Mouse (Mus musculus) limb, embryonic 12.5 days (tissue): ENCODE measurements at regions not wholly inside any gene's neighbourhood (a gene's known extent, or its start where the extent isn't known, plus 50 kb on each side); places are given as distances from the start of the nearest gene placed in this dataset.

Source experiments
- ATAC-seq: fragments of 200-750 bp; cut with Nextera tagmentation; 2 replicates; pipeline ENCODE4 v1.8.0; 2017; ENCODE audit warnings: low read depth, moderate TSS enrichment; ENCODE audit not compliant: insufficient number of reproducible peaks, insufficient read depth, low FRiP score, low TSS enrichment
- H3K27ac ChIP-seq: fragments of 300-500 bp; sonication (generic); 2 replicates; pipeline ENCODE4 v1.5.1; 2016; ENCODE audit warnings: mild to moderate bottlenecking, moderate library complexity
- H3K27me3 ChIP-seq: fragments of 300-500 bp; sonication (generic); 2 replicates; pipeline ENCODE4 v1.6.1; 2016; ENCODE audit warnings: mild to moderate bottlenecking, moderate library complexity
- H3K36me3 ChIP-seq: fragments of 300-500 bp; sonication (generic); 2 replicates; pipeline ENCODE4 v1.6.1; 2016; ENCODE audit warnings: mild to moderate bottlenecking, moderate library complexity
- H3K4me1 ChIP-seq: fragments of 300-500 bp; sonication (generic); replicated peaks from 2 replicates; pipeline ENCODE4 v1.6.1; 2016
- H3K4me2 ChIP-seq: fragments of 300-500 bp; sonication (generic); 2 replicates; pipeline ENCODE4 v1.6.1; 2016; ENCODE audit warnings: mild to moderate bottlenecking, moderate library complexity
- H3K4me3 ChIP-seq: fragments of 300-500 bp; sonication (generic); replicated peaks from 2 replicates; pipeline ENCODE4 v1.5.1; 2016; ENCODE audit warnings: mild to moderate bottlenecking
- H3K9ac ChIP-seq: fragments of 300-500 bp; sonication (generic); replicated peaks from 2 replicates; pipeline ENCODE4 v1.6.1; 2016; ENCODE audit warnings: mild to moderate bottlenecking, moderate library complexity
- H3K9me3 ChIP-seq: fragments of 300-500 bp; sonication (generic); 2 replicates; pipeline ENCODE4 v1.6.1; 2016; ENCODE audit warnings: mild to moderate bottlenecking, moderate library complexity
- WGBS: fragments of 180-500 bp; shearing (Covaris S2); methylation state at CpG from one replicate; pipeline ENCODE4 v1.1.7; 2016; 5-methylcytosine and 5-hydroxymethylcytosine counted together

GRCm38 (mm10) chr19:55985518-55985917 lies 243.9 kb downstream of the Tcf7l2 start:
- Histone ChIP-seq H3K27ac (peak overlapping the region; percentile 9; the same call in 1 of the 2 replicates), H3K36me3 (no peaks in the 10 kb centered on the region), H3K9ac (0 out of 2 replicates have a peak overlapping the region, but pooled peaks have one; percentile 32), H3K4me3 (no peak overlapping the region), H3K27me3 (peaks cover 3% of the 10 kb centered on the region; the same call in 1 of the 2 replicates), H3K4me2 (no peak overlapping the region), H3K9me3 (peaks cover 4% of the 10 kb centered on the region; the same call in 1 of the 2 replicates), H3K4me1 (peaks cover 7% of the 10 kb centered on the region)
- ATAC-seq, result peak; percentile 56; the same call in 1 of the 2 replicates
- 50% methylated on average over 4 of the region's 4 CpGs for WGBS

GRCm38 (mm10) chr19:55991791-55992726 lies 250.4 kb downstream of the Tcf7l2 start:
- Histone ChIP-seq H3K9ac (no peak overlapping the region), H3K27ac (no peak overlapping the region; the same call in 1 of the 2 replicates), H3K4me3 (no peak overlapping the region), H3K27me3 (peaks cover 3% of the 10 kb centered on the region; the same call in 1 of the 2 replicates), H3K4me1 (peaks cover 11% of the 10 kb centered on the region; the same call in 1 of the 2 replicates), H3K4me2 (no peak overlapping the region), H3K9me3 (no peaks in the 10 kb centered on the region), H3K36me3 (no peaks in the 10 kb centered on the region)
- no peak for ATAC-seq
- WGBS, result 71% methylated on average over 21 of the region's 21 CpGs

GRCm38 (mm10) chr19:55992727-55993066 lies 251.1 kb downstream of the Tcf7l2 start:
- H3K36me3 ChIP-seq, result no peaks in the 10 kb centered on the region
- H3K4me1 ChIP-seq, result peaks cover 11% of the 10 kb centered on the region; the same call in 1 of the 2 replicates
- no peaks in the 10 kb centered on the region for H3K9me3 ChIP-seq
- no peak overlapping the region for H3K4me3 ChIP-seq
- no peak overlapping the region for H3K9ac ChIP-seq
- WGBS, result 44% methylated on average over 5 of the region's 5 CpGs
- no peak overlapping the region; the same call in 1 of the 2 replicates for H3K27ac ChIP-seq
- ATAC-seq, result no peak
- no peak overlapping the region for H3K4me2 ChIP-seq
- H3K27me3 ChIP-seq, result peaks cover 3% of the 10 kb centered on the region; the same call in 1 of the 2 replicates

GRCm38 (mm10) chr19:55995721-55996120 lies 254.1 kb downstream of the Tcf7l2 start:
- Histone ChIP-seq H3K36me3 (no peaks in the 10 kb centered on the region), H3K9me3 (no peaks in the 10 kb centered on the region), H3K4me2 (no peak overlapping the region), H3K27ac (no peak overlapping the region), H3K27me3 (no peaks in the 10 kb centered on the region; the same call in 1 of the 2 replicates), H3K4me1 (peaks cover 33% of the 10 kb centered on the region), H3K4me3 (no peak overlapping the region), H3K9ac (no peak overlapping the region)
- no peak for ATAC-seq
- WGBS, result 81% methylated on average over 2 of the region's 2 CpGs

- Histone ChIP-seq H3K9ac (no peak overlapping the region), H3K9me3 (no peaks in the 10 kb centered on the region), H3K36me3 (no peaks in the 10 kb centered on the region), H3K4me1 (peaks cover 26% of the 10 kb centered on the region), H3K4me2 (no peak overlapping the region), H3K4me3 (no peak overlapping the region), H3K27ac (no peak overlapping the region), H3K27me3 (no peaks in the 10 kb centered on the region)
- 49% methylated on average over 15 of the region's 15 CpGs for WGBS
- no peak for ATAC-seq
Measured at GRCm38 (mm10) chr19:55998454-55999180, 257.0 kb downstream of the Tcf7l2 start.

GRCm38 (mm10) chr19:55999409-55999808 lies 257.8 kb downstream of the Tcf7l2 start:
- no peaks in the 10 kb centered on the region for H3K9me3 ChIP-seq
- WGBS, result 65% methylated on average over 3 of the region's 3 CpGs

GRCm38 (mm10) chr19:56001428-56001827 lies 259.8 kb downstream of the Tcf7l2 start:
- no peak overlapping the region for H3K9ac ChIP-seq
- H3K36me3 ChIP-seq, result no peaks in the 10 kb centered on the region
- ATAC-seq, result no peak
- H3K4me1 ChIP-seq, result peaks cover 45% of the 10 kb centered on the region
- H3K9me3 ChIP-seq, result no peaks in the 10 kb centered on the region
- no peaks in the 10 kb centered on the region for H3K27me3 ChIP-seq
- no peak overlapping the region for H3K4me2 ChIP-seq
- H3K27ac ChIP-seq, result no peak overlapping the region
- WGBS, result 82% methylated on average over 3 of the region's 3 CpGs
- H3K4me3 ChIP-seq, result no peak overlapping the region

More at GRCm38 (mm10) chr19:55999409-55999808, 257.8 kb downstream of the Tcf7l2 start:
- Histone ChIP-seq H3K4me1 (peaks cover 30% of the 10 kb centered on the region), H3K4me3 (no peak overlapping the region), H3K4me2 (no peak overlapping the region), H3K9ac (no peak overlapping the region), H3K27me3 (no peaks in the 10 kb centered on the region), H3K27ac (no peak overlapping the region), H3K36me3 (no peaks in the 10 kb centered on the region)
- no peak for ATAC-seq

- H3K27ac ChIP-seq, result peak overlapping the region; percentile 23; the same call in 1 of the 2 replicates
- H3K4me3 ChIP-seq, result no peak overlapping the region
- 0 out of 2 replicates have a peak, but pooled peaks cover 3% of the 10 kb centered on the region for H3K27me3 ChIP-seq
- H3K9me3 ChIP-seq, result no peaks in the 10 kb centered on the region
- no peak overlapping the region for H3K9ac ChIP-seq
- H3K4me2 ChIP-seq, result no peak overlapping the region
- ATAC-seq, result no peak
- H3K36me3 ChIP-seq, result no peaks in the 10 kb centered on the region
- 62% methylated on average over 6 of the region's 6 CpGs for WGBS
- peaks cover 26% of the 10 kb centered on the region for H3K4me1 ChIP-seq
Measured at GRCm38 (mm10) chr19:56005886-56006285, 264.3 kb downstream of the Tcf7l2 start.

- Histone ChIP-seq H3K9me3 (no peaks in the 10 kb centered on the region), H3K4me2 (no peak overlapping the region), H3K4me1 (peaks cover 26% of the 10 kb centered on the region), H3K4me3 (no peak overlapping the region), H3K36me3 (no peaks in the 10 kb centered on the region), H3K27ac (no peak overlapping the region), H3K27me3 (peaks cover 8% of the 10 kb centered on the region; the same call in 1 of the 2 replicates), H3K9ac (no peak overlapping the region)
- WGBS, result 98% methylated on average over 5 of the region's 5 CpGs
- no peak for ATAC-seq
Measured at GRCm38 (mm10) chr19:56007433-56007832, 265.8 kb downstream of the Tcf7l2 start.

- H3K27me3 ChIP-seq, result peaks cover 16% of the 10 kb centered on the region
- WGBS, result 92% methylated on average over 7 of the region's 7 CpGs
- no peak overlapping the region for H3K27ac ChIP-seq
- H3K4me1 ChIP-seq, result peaks cover 22% of the 10 kb centered on the region
- ATAC-seq, result no peak
- H3K36me3 ChIP-seq, result no peaks in the 10 kb centered on the region
- H3K9me3 ChIP-seq, result no peaks in the 10 kb centered on the region
- H3K4me3 ChIP-seq, result no peak overlapping the region
- H3K4me2 ChIP-seq, result no peak overlapping the region
- no peak overlapping the region for H3K9ac ChIP-seq
Measured at GRCm38 (mm10) chr19:56010766-56011165, 269.1 kb downstream of the Tcf7l2 start.

GRCm38 (mm10) chr19:56011292-56011691 lies 269.7 kb downstream of the Tcf7l2 start:
- H3K27ac ChIP-seq, result no peak overlapping the region
- peaks cover 16% of the 10 kb centered on the region for H3K27me3 ChIP-seq
- H3K36me3 ChIP-seq, result no peaks in the 10 kb centered on the region
- no peak overlapping the region for H3K4me2 ChIP-seq
- H3K9ac ChIP-seq, result no peak overlapping the region
- no peaks in the 10 kb centered on the region for H3K9me3 ChIP-seq
- no peak for ATAC-seq
- peaks cover 22% of the 10 kb centered on the region for H3K4me1 ChIP-seq
- no peak overlapping the region for H3K4me3 ChIP-seq
